Mouse (Mus musculus): ENCODE results near the gene Olfr215. TPM values are rescaled to one million over a fixed set of nuclear protein-coding genes. Genes with fewer than 3 reads are reported as not detected.
"Not testable (repeated sequence)": the region's sequence is repeated elsewhere in the genome, so short reads cannot be mapped to it uniquely, and the experiment has no call there.

Olfr215 gene
- polyA plus RNA-seq (2014; fragmentation: Nextera tagmentation; extraction: Ambion mirVana): not detected in 2 replicates

DNA sequence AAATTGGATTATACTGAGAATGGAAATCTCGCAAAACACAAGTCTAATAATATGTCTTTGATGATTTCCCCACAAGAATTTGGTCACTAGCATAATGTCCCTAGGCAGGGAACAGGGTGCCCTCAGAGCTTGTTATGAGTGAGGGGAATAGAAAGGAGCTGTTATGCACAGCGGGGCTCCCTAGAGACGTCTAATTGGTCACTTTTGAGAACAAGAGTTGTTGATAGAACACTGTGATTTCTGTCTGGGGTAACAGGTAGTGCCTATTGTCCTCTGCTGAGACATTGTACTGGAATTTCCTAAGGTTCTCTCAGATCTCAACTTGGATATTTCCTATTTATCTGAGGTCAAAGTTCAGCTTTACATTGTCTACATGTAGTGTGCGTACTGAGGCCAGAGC is at the start of gene Olfr215:
Olfr215 (minus strand) TSS at position 101 of the 400 bp plus-strand sequence.
- Histone ChIP-seq H3K27me3 (ENCODE audit: control insufficient read depth, insufficient read depth, low read length) (no peaks in the 10 kb centered on the region), H3K9ac (replicated peaks; ENCODE audit: low read length) (no peak within 1 kb of the TSS), H3K27ac (replicated peaks; ENCODE audit: low read depth, low read length) (no peak within 1 kb of the TSS), H3K9me3 (ENCODE audit: control insufficient read depth, low read length) (no peaks in the 10 kb centered on the region), H3K4me2 (ENCODE audit: low read length) (no peak within 1 kb of the TSS), H3K4me3 (replicated peaks; ENCODE audit: low read depth, low read length) (no peak within 1 kb of the TSS), H3K36me3 (ENCODE audit: control insufficient read depth, insufficient read depth, low read length) (no peaks in the 10 kb centered on the region), H3K4me1 (ENCODE audit: control insufficient read depth, insufficient read depth, low read length) (no peaks in the 10 kb centered on the region; the same call in 1 of the 2 replicates)
- 44% methylated on average over 4 of the region's 4 CpGs for WGBS
- DNase-seq (peak; percentile 7), ATAC-seq (ENCODE audit: low FRiP score, low TSS enrichment) (no peak)

DNA sequence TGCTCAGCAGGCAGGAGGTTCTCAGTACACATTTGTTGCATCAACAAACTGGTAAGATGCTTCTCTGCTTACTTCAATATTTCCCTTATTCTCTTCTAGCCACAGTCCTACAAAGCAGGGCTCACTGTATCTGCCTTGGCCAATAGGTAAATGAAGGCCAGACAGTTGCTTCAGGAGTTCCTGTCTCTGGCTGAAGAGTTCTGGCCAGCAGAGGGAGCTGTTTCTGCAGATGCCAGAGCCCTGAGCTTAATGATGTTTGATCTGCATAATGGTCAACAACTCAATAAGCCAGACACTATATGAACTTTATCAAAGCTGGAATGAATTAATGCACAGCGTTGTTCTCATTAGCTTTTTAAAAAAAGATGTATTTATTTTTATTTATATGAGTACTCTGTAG is 48.1 kb upstream of the Olfr215 start:
- 51% methylated on average over 1 of the region's 1 CpGs for WGBS
- Histone ChIP-seq H3K4me2 (ENCODE audit: low read length) (no peak overlapping the region), H3K27ac (replicated peaks; ENCODE audit: low read depth, low read length) (no peak overlapping the region), H3K4me3 (replicated peaks; ENCODE audit: low read depth, low read length) (no peak overlapping the region), H3K9me3 (ENCODE audit: control insufficient read depth, low read length) (no peaks in the 10 kb centered on the region), H3K4me1 (ENCODE audit: control insufficient read depth, insufficient read depth, low read length) (peaks cover 3% of the 10 kb centered on the region), H3K36me3 (ENCODE audit: control insufficient read depth, insufficient read depth, low read length) (0 out of 2 replicates have a peak, but pooled peaks cover under 1% of the 10 kb centered on the region), H3K27me3 (ENCODE audit: control insufficient read depth, insufficient read depth, low read length) (no peaks in the 10 kb centered on the region), H3K9ac (replicated peaks; ENCODE audit: low read length) (no peak overlapping the region)
- DNase-seq (peak; percentile 76), ATAC-seq (ENCODE audit: low FRiP score, low TSS enrichment) (no peak)

GRCm38 (mm10) chr6:116629766-116630165 is 45.8 kb upstream of the Olfr215 start:
- 94% methylated on average over 10 of the region's 10 CpGs for WGBS
- Histone ChIP-seq H3K4me1 (ENCODE audit: control insufficient read depth, insufficient read depth, low read length) (peaks cover 5% of the 10 kb centered on the region), H3K27me3 (ENCODE audit: control insufficient read depth, insufficient read depth, low read length) (no peaks in the 10 kb centered on the region), H3K9me3 (ENCODE audit: control insufficient read depth, low read length) (no peaks in the 10 kb centered on the region), H3K4me3 (replicated peaks; ENCODE audit: low read depth, low read length) (no peak overlapping the region), H3K36me3 (ENCODE audit: control insufficient read depth, insufficient read depth, low read length) (peaks cover 20% of the 10 kb centered on the region), H3K27ac (replicated peaks; ENCODE audit: low read depth, low read length) (no peak overlapping the region), H3K4me2 (ENCODE audit: low read length) (no peak overlapping the region), H3K9ac (replicated peaks; ENCODE audit: low read length) (no peak overlapping the region)
- ATAC-seq (ENCODE audit: low FRiP score, low TSS enrichment) (no peak), DNase-seq (peak; percentile 12)

- Histone ChIP-seq H3K9me3 (ENCODE audit: control insufficient read depth, low read length) (no peaks in the 10 kb centered on the region), H3K9ac (replicated peaks; ENCODE audit: low read length) (peak within 1 kb of the TSS; percentile 98), H3K4me3 (replicated peaks; ENCODE audit: low read depth, low read length) (peak within 1 kb of the TSS; percentile 90), H3K27me3 (ENCODE audit: control insufficient read depth, insufficient read depth, low read length) (no peaks in the 10 kb centered on the region), H3K4me2 (ENCODE audit: low read length) (peak within 1 kb of the TSS; percentile 82), H3K27ac (replicated peaks; ENCODE audit: low read depth, low read length) (peak within 1 kb of the TSS; percentile 96), H3K4me1 (ENCODE audit: control insufficient read depth, insufficient read depth, low read length) (peaks cover 5% of the 10 kb centered on the region), H3K36me3 (ENCODE audit: control insufficient read depth, insufficient read depth, low read length) (peaks cover 25% of the 10 kb centered on the region)
- DNase-seq (peak; percentile 95), ATAC-seq (ENCODE audit: low FRiP score, low TSS enrichment) (peak; percentile 94)
- under 1% methylated on average over 56 of the region's 56 CpGs for WGBS
Measured at GRCm38 (mm10) chr6:116628539-116629171, 44.7 kb upstream of the Olfr215 start, which contains the start of gene Zfp422. Gene Zfp422 (minus strand): TSS chr6:116628999.

- H3K9ac ChIP-seq (replicated peaks; ENCODE audit: low read length): peak overlapping the region; percentile 98
- H3K4me2 ChIP-seq (ENCODE audit: low read length): peak overlapping the region; percentile 82
- DNase-seq (no peak), ATAC-seq (ENCODE audit: low FRiP score, low TSS enrichment) (no peak)
- no peaks in the 10 kb centered on the region for H3K9me3 ChIP-seq (ENCODE audit: control insufficient read depth, low read length)
- peak overlapping the region; percentile 90 for H3K4me3 ChIP-seq (replicated peaks; ENCODE audit: low read depth, low read length)
- peaks cover 5% of the 10 kb centered on the region for H3K4me1 ChIP-seq (ENCODE audit: control insufficient read depth, insufficient read depth, low read length)
- WGBS: 14% methylated on average over 9 of the region's 9 CpGs
- H3K36me3 ChIP-seq (ENCODE audit: control insufficient read depth, insufficient read depth, low read length): peaks cover 25% of the 10 kb centered on the region
- peak overlapping the region; percentile 96 for H3K27ac ChIP-seq (replicated peaks; ENCODE audit: low read depth, low read length)
- H3K27me3 ChIP-seq (ENCODE audit: control insufficient read depth, insufficient read depth, low read length): no peaks in the 10 kb centered on the region
Measured at GRCm38 (mm10) chr6:116628095-116628494, 44.1 kb upstream of the Olfr215 start.

GRCm38 (mm10) chr6:116626417-116626816 is 42.4 kb upstream of the Olfr215 start:
- WGBS: 99% methylated on average over 9 of the region's 9 CpGs
- H3K4me1 ChIP-seq (ENCODE audit: control insufficient read depth, insufficient read depth, low read length); DNase-seq; H3K4me3 ChIP-seq (replicated peaks; ENCODE audit: low read depth, low read length); H3K4me2 ChIP-seq (ENCODE audit: low read length); H3K27ac ChIP-seq (replicated peaks; ENCODE audit: low read depth, low read length); H3K27me3 ChIP-seq (ENCODE audit: control insufficient read depth, insufficient read depth, low read length); H3K9me3 ChIP-seq (ENCODE audit: control insufficient read depth, low read length); ATAC-seq (ENCODE audit: low FRiP score, low TSS enrichment); H3K9ac ChIP-seq (replicated peaks; ENCODE audit: low read length): not testable (repeated sequence)
- peaks cover 25% of the 10 kb centered on the region for H3K36me3 ChIP-seq (ENCODE audit: control insufficient read depth, insufficient read depth, low read length)

- Histone ChIP-seq H3K9ac (replicated peaks; ENCODE audit: low read length) (no peak overlapping the region), H3K4me3 (replicated peaks; ENCODE audit: low read depth, low read length) (no peak overlapping the region), H3K4me2 (ENCODE audit: low read length) (no peak overlapping the region), H3K27me3 (ENCODE audit: control insufficient read depth, insufficient read depth, low read length) (no peaks in the 10 kb centered on the region), H3K9me3 (ENCODE audit: control insufficient read depth, low read length) (no peaks in the 10 kb centered on the region), H3K4me1 (ENCODE audit: control insufficient read depth, insufficient read depth, low read length) (no peaks in the 10 kb centered on the region), H3K27ac (replicated peaks; ENCODE audit: low read depth, low read length) (no peak overlapping the region), H3K36me3 (ENCODE audit: control insufficient read depth, insufficient read depth, low read length) (peaks cover 18% of the 10 kb centered on the region)
- no peak for ATAC-seq (ENCODE audit: low FRiP score, low TSS enrichment)
- no peak for DNase-seq
- WGBS: 72% methylated on average over 8 of the region's 8 CpGs
Measured at GRCm38 (mm10) chr6:116621318-116622023, 37.5 kb upstream of the Olfr215 start.

DNA sequence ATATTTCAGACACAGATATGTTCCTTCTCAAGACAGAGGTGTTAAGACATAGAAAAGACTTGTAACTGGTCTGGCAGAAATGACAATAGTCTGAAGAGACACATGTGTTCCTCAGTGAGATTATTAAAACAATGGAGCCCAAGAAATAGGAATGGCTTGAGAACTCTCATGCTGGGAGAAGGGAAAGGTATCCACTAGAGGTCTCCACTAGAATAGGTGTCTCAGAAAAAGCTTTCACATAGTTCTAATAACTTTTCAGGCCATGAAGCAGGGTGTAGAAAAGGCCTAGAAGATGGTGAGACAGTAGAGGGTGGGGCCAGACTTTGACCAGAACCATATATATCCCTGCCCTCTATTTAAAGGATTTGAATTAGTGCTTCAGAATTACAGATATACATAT is 34.1 kb upstream of the Olfr215 start:
- H3K4me3 ChIP-seq (replicated peaks; ENCODE audit: low read depth, low read length): no peak overlapping the region
- no peaks in the 10 kb centered on the region for H3K9me3 ChIP-seq (ENCODE audit: control insufficient read depth, low read length)
- H3K9ac ChIP-seq (replicated peaks; ENCODE audit: low read length): no peak overlapping the region
- no peak for ATAC-seq (ENCODE audit: low FRiP score, low TSS enrichment)
- H3K36me3 ChIP-seq (ENCODE audit: control insufficient read depth, insufficient read depth, low read length): no peaks in the 10 kb centered on the region
- H3K27me3 ChIP-seq (ENCODE audit: control insufficient read depth, insufficient read depth, low read length): no peaks in the 10 kb centered on the region
- no peak overlapping the region for H3K4me2 ChIP-seq (ENCODE audit: low read length)
- no peak overlapping the region for H3K27ac ChIP-seq (replicated peaks; ENCODE audit: low read depth, low read length)
- no peaks in the 10 kb centered on the region for H3K4me1 ChIP-seq (ENCODE audit: control insufficient read depth, insufficient read depth, low read length)
- DNase-seq: no peak

- no peak overlapping the region for H3K4me2 ChIP-seq (ENCODE audit: low read length)
- WGBS: 85% methylated on average over 2 of the region's 2 CpGs
- no peaks in the 10 kb centered on the region for H3K27me3 ChIP-seq (ENCODE audit: control insufficient read depth, insufficient read depth, low read length)
- no peak overlapping the region for H3K9ac ChIP-seq (replicated peaks; ENCODE audit: low read length)
- ATAC-seq (ENCODE audit: low FRiP score, low TSS enrichment): no peak
- no peaks in the 10 kb centered on the region for H3K36me3 ChIP-seq (ENCODE audit: control insufficient read depth, insufficient read depth, low read length)
- no peaks in the 10 kb centered on the region for H3K9me3 ChIP-seq (ENCODE audit: control insufficient read depth, low read length)
- no peak overlapping the region for H3K4me3 ChIP-seq (replicated peaks; ENCODE audit: low read depth, low read length)
- DNase-seq: no peak
- H3K4me1 ChIP-seq (ENCODE audit: control insufficient read depth, insufficient read depth, low read length): no peaks in the 10 kb centered on the region
- no peak overlapping the region for H3K27ac ChIP-seq (replicated peaks; ENCODE audit: low read depth, low read length)
Measured at GRCm38 (mm10) chr6:116615719-116616118, 31.7 kb upstream of the Olfr215 start.

Measured in midbrain, embryonic 14.5 days (tissue).